Mouse (Mus musculus): ENCODE data around the gene Clnk. TPM values are rescaled to one million over a fixed set of nuclear protein-coding genes. Genes with fewer than 3 reads are reported as not detected.
"Not testable (repeated sequence)": the region's sequence is repeated elsewhere in the genome, so short reads cannot be mapped to it uniquely, and the experiment has no call there.

The Clnk gene
- polyA plus RNA-seq (2014; fragmentation: Nextera tagmentation; extraction: Ambion mirVana): 0.33 and 0.51 TPM in 2 replicates

DNA sequence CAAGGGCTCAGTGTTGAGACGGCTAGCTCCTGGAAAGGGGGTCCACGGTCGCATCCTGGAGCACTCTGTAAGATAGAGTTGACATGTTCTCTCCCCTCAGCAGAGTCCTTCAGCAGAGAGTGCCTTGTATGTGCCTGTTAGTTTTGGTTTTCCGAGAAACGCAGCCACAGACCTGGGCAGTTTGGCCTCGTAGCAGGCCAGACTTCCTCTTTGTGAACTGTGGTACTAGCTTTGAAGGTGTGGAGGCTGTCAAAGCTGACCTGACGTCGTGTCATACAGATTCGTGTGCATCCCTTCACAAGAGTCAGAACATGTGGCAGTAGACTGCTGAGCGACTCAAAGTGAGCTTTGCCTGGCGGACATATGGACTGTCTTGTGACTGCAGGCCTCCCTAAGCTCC lies at the start of gene Clnk:
Gene Clnk (minus strand): TSS at position 191 of the 400 bp plus-strand sequence.
- DNase-seq (ENCODE audit: low spot score): no peak
- 90% methylated on average over 11 of the region's 11 CpGs for WGBS
- Histone ChIP-seq H3K4me2 (replicated peaks; ENCODE audit: low read depth, low read length) (no peak within 1 kb of the TSS), H3K36me3 (ENCODE audit: control insufficient read depth, insufficient read depth, low read length) (no peaks in the 10 kb centered on the region), H3K27ac (ENCODE audit: low read depth, low read length) (no peak within 1 kb of the TSS), H3K27me3 (ENCODE audit: control insufficient read depth, insufficient read depth, low read length) (no peaks in the 10 kb centered on the region), H3K9ac (ENCODE audit: low read depth, low read length) (no peak within 1 kb of the TSS), H3K9me3 (ENCODE audit: control insufficient read depth, low read length) (no peaks in the 10 kb centered on the region), H3K4me1 (replicated peaks; ENCODE audit: control insufficient read depth, insufficient read depth, low read length) (no peaks in the 10 kb centered on the region), H3K4me3 (ENCODE audit: low read depth, low read length) (no peak within 1 kb of the TSS)
- ATAC-seq (ENCODE audit: low FRiP score): no peak

GRCm38 (mm10) chr5:38905271-38905670 lies 28.7 kb upstream of the Clnk start:
- 42% methylated on average over 3 of the region's 3 CpGs for WGBS

DNA sequence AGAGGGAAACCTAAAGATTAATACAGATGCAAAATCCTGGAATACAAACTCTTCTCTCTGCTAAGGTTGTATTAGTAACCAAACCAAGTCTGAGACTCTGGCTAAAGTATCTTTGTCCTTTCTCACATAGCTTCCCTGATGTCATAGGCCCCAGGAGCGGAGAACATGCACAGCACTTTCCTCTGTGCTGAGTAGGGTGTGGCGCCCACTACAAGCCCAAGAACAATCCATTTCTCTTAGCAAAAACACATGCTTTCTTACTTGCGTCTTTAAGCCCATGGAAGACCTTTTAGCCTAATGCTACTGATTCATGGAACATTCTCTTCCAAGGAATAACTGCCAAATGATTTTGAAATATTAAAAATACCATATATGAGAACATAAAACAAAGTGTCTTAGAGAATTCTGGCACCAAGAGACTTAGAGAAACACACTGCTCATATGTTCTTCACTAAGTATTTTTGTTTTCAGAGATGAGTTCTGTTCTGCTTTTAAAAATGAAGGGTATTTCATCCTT lies 28.0 kb upstream of the Clnk start:
- no peak overlapping the region for H3K4me3 ChIP-seq (ENCODE audit: low read depth, low read length)
- no peaks in the 10 kb centered on the region for H3K4me1 ChIP-seq (replicated peaks; ENCODE audit: control insufficient read depth, insufficient read depth, low read length)
- no peak overlapping the region for H3K27ac ChIP-seq (ENCODE audit: low read depth, low read length)
- H3K27me3 ChIP-seq (ENCODE audit: control insufficient read depth, insufficient read depth, low read length): no peaks in the 10 kb centered on the region
- 96% methylated on average over 3 of the region's 3 CpGs for WGBS
- no peak overlapping the region for H3K9ac ChIP-seq (ENCODE audit: low read depth, low read length)
- DNase-seq (ENCODE audit: low spot score) (no peak), ATAC-seq (ENCODE audit: low FRiP score) (no peak)
- H3K36me3 ChIP-seq (ENCODE audit: control insufficient read depth, insufficient read depth, low read length): no peaks in the 10 kb centered on the region
- H3K9me3 ChIP-seq (ENCODE audit: control insufficient read depth, low read length): no peaks in the 10 kb centered on the region
- H3K4me2 ChIP-seq (replicated peaks; ENCODE audit: low read depth, low read length): no peak overlapping the region

More at GRCm38 (mm10) chr5:38905271-38905670, 28.7 kb upstream of the Clnk start:
- H3K36me3 ChIP-seq (ENCODE audit: control insufficient read depth, insufficient read depth, low read length): no peaks in the 10 kb centered on the region
- no peak overlapping the region for H3K4me2 ChIP-seq (replicated peaks; ENCODE audit: low read depth, low read length)
- H3K27ac ChIP-seq (ENCODE audit: low read depth, low read length): no peak overlapping the region
- ATAC-seq (ENCODE audit: low FRiP score): no peak
- no peak overlapping the region for H3K9ac ChIP-seq (ENCODE audit: low read depth, low read length)
- no peak for DNase-seq (ENCODE audit: low spot score)
- no peaks in the 10 kb centered on the region for H3K9me3 ChIP-seq (ENCODE audit: control insufficient read depth, low read length)
- no peaks in the 10 kb centered on the region for H3K27me3 ChIP-seq (ENCODE audit: control insufficient read depth, insufficient read depth, low read length)
- H3K4me3 ChIP-seq (ENCODE audit: low read depth, low read length): no peak overlapping the region
- H3K4me1 ChIP-seq (replicated peaks; ENCODE audit: control insufficient read depth, insufficient read depth, low read length): no peaks in the 10 kb centered on the region

- H3K36me3 ChIP-seq (ENCODE audit: control insufficient read depth, insufficient read depth, low read length): no peaks in the 10 kb centered on the region
- H3K4me3 ChIP-seq (ENCODE audit: low read depth, low read length): no peak overlapping the region
- no peak overlapping the region for H3K9ac ChIP-seq (ENCODE audit: low read depth, low read length)
- ATAC-seq (ENCODE audit: low FRiP score) (no peak), DNase-seq (ENCODE audit: low spot score) (no peak)
- H3K9me3 ChIP-seq (ENCODE audit: control insufficient read depth, low read length): no peaks in the 10 kb centered on the region
- H3K27me3 ChIP-seq (ENCODE audit: control insufficient read depth, insufficient read depth, low read length): no peaks in the 10 kb centered on the region
- H3K4me2 ChIP-seq (replicated peaks; ENCODE audit: low read depth, low read length): no peak overlapping the region
- no peaks in the 10 kb centered on the region for H3K4me1 ChIP-seq (replicated peaks; ENCODE audit: control insufficient read depth, insufficient read depth, low read length)
- H3K27ac ChIP-seq (ENCODE audit: low read depth, low read length): no peak overlapping the region
- 92% methylated on average over 3 of the region's 3 CpGs for WGBS
Measured at GRCm38 (mm10) chr5:38902889-38903288, 26.3 kb upstream of the Clnk start.

DNA sequence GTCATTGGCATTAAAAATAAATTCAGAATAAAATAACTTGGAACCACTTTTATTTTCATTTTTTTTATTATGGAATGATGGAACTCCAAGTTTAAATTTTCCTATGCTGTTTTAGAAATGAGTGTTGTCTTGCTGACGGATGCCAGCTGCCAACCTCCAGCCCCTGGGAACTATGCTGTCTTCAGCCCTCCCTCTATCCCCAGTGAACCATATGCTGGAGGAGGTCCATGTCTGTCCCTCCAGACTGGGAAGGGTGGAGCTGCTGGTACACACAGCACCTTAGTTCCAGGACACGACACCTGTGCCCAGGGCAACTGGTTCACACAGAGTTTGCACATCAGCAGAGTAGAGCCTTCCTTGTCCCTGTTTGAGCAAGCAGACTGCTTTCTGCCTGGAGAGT lies 22.4 kb upstream of the Clnk start:
- no peak overlapping the region for H3K4me2 ChIP-seq (replicated peaks; ENCODE audit: low read depth, low read length)
- H3K4me3 ChIP-seq (ENCODE audit: low read depth, low read length): no peak overlapping the region
- no peaks in the 10 kb centered on the region for H3K4me1 ChIP-seq (replicated peaks; ENCODE audit: control insufficient read depth, insufficient read depth, low read length)
- DNase-seq (ENCODE audit: low spot score): no peak
- no peaks in the 10 kb centered on the region for H3K27me3 ChIP-seq (ENCODE audit: control insufficient read depth, insufficient read depth, low read length)
- no peak for ATAC-seq (ENCODE audit: low FRiP score)
- H3K9me3 ChIP-seq (ENCODE audit: control insufficient read depth, low read length): no peaks in the 10 kb centered on the region
- H3K9ac ChIP-seq (ENCODE audit: low read depth, low read length): no peak overlapping the region
- WGBS: 87% methylated on average over 2 of the region's 2 CpGs
- H3K27ac ChIP-seq (ENCODE audit: low read depth, low read length): no peak overlapping the region
- no peaks in the 10 kb centered on the region for H3K36me3 ChIP-seq (ENCODE audit: control insufficient read depth, insufficient read depth, low read length)

- H3K4me3 ChIP-seq (ENCODE audit: low read depth, low read length): no peak overlapping the region
- no peaks in the 10 kb centered on the region for H3K4me1 ChIP-seq (replicated peaks; ENCODE audit: control insufficient read depth, insufficient read depth, low read length)
- ATAC-seq (ENCODE audit: low FRiP score) (no peak), DNase-seq (ENCODE audit: low spot score) (no peak)
- no peaks in the 10 kb centered on the region for H3K9me3 ChIP-seq (ENCODE audit: control insufficient read depth, low read length)
- 100% methylated on average over 1 of the region's 1 CpGs for WGBS
- no peak overlapping the region for H3K27ac ChIP-seq (ENCODE audit: low read depth, low read length)
- no peak overlapping the region for H3K9ac ChIP-seq (ENCODE audit: low read depth, low read length)
- H3K4me2 ChIP-seq (replicated peaks; ENCODE audit: low read depth, low read length): no peak overlapping the region
- H3K27me3 ChIP-seq (ENCODE audit: control insufficient read depth, insufficient read depth, low read length): no peaks in the 10 kb centered on the region
- H3K36me3 ChIP-seq (ENCODE audit: control insufficient read depth, insufficient read depth, low read length): no peaks in the 10 kb centered on the region
Measured at GRCm38 (mm10) chr5:38888646-38889045, 12.0 kb upstream of the Clnk start.

DNA sequence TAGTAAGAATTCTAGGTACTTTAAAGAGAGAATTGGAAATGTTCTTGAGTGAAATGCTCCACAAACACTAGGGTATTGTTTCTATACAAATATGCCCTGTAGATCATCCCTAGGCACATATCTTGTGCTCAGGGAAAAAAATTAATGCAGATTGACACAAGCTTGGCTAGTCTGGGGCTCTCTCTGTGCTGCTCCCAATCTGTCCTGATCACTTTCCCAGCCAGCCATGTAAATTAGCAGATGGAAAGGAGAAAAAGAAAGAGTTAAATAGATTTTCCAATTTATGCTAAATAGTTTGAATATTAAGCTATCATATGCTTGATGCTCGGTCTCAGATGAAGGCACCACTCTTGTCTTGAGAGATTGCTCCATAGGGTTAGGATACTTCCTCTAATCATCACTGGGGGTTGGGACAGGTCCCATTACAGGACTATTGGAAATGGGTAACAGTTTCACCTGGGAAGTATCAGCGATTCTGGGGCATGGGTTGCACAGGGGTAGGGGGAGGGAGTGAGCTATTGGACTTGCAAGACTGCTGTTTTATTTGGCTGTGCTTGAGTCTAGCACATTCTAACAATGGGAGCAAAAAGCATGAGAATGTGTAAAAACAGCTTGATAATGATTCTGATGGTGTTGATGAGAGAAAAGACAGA lies 10.1 kb upstream of the Clnk start:
- H3K9ac ChIP-seq (ENCODE audit: low read depth, low read length): no peak overlapping the region
- H3K4me2 ChIP-seq (replicated peaks; ENCODE audit: low read depth, low read length): no peak overlapping the region
- ATAC-seq (ENCODE audit: low FRiP score): no peak
- no peaks in the 10 kb centered on the region for H3K36me3 ChIP-seq (ENCODE audit: control insufficient read depth, insufficient read depth, low read length)
- no peak for DNase-seq (ENCODE audit: low spot score)
- WGBS: 89% methylated on average over 2 of the region's 2 CpGs
- H3K4me1 ChIP-seq (replicated peaks; ENCODE audit: control insufficient read depth, insufficient read depth, low read length): no peaks in the 10 kb centered on the region
- H3K9me3 ChIP-seq (ENCODE audit: control insufficient read depth, low read length): no peaks in the 10 kb centered on the region
- H3K27ac ChIP-seq (ENCODE audit: low read depth, low read length): no peak overlapping the region
- no peak overlapping the region for H3K4me3 ChIP-seq (ENCODE audit: low read depth, low read length)
- no peaks in the 10 kb centered on the region for H3K27me3 ChIP-seq (ENCODE audit: control insufficient read depth, insufficient read depth, low read length)

DNA sequence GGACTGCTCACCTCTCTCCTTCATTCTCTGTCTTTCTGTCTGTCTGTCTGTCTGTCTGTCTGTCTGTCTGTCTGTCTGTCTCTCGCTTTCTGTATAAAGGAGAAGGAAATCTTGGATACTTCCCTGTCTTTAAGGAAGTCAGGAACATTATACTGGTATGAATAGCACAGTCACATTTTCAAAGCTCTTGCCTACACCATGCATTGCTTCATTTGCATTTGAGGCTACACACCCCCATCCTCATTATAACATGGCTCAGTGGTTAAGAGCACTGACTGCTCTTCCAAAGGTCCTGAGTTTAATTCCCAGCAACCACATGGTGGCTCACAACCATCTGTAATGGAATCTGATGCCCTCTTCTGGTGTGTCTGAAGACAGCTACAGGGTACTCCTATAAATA lies 6.0 kb upstream of the Clnk start:
- not testable (repeated sequence) for H3K9ac ChIP-seq (ENCODE audit: low read depth, low read length); H3K9me3 ChIP-seq (ENCODE audit: control insufficient read depth, low read length); H3K27ac ChIP-seq (ENCODE audit: low read depth, low read length); H3K4me2 ChIP-seq (replicated peaks; ENCODE audit: low read depth, low read length); ATAC-seq (ENCODE audit: low FRiP score); H3K4me3 ChIP-seq (ENCODE audit: low read depth, low read length); H3K27me3 ChIP-seq (ENCODE audit: control insufficient read depth, insufficient read depth, low read length); H3K4me1 ChIP-seq (replicated peaks; ENCODE audit: control insufficient read depth, insufficient read depth, low read length); DNase-seq (ENCODE audit: low spot score); H3K36me3 ChIP-seq (ENCODE audit: control insufficient read depth, insufficient read depth, low read length)
- WGBS: 95% methylated on average over 1 of the region's 1 CpGs

Measured in hindbrain, embryonic 11.5 days (tissue).